Mouse (Mus musculus): ENCODE results near the gene Adamts17. TPM values are rescaled to one million over a fixed set of nuclear protein-coding genes. Genes with fewer than 3 reads are reported as not detected.
A peak's percentile ranks its signal among the peaks of the same experiment; 100 is the strongest.

The Adamts17 gene
- polyA plus RNA-seq, 1 experiment from 2014 or later = 3.3 TPM

- Histone ChIP-seq H3K36me3 (ENCODE audit: control insufficient read depth, insufficient read depth, low read length) (no peaks in the 10 kb centered on the region), H3K9ac (ENCODE audit: low read depth, low read length) (peak overlapping the region; percentile 73), H3K9me3 (ENCODE audit: control insufficient read depth, low read length) (no peaks in the 10 kb centered on the region), H3K4me2 (ENCODE audit: low read length) (peak overlapping the region; percentile 99), H3K27me3 (replicated peaks; ENCODE audit: control insufficient read depth, insufficient read depth, low read length) (0 out of 2 replicates have a peak, but pooled peaks cover 3% of the 10 kb centered on the region), H3K4me3 (ENCODE audit: low read length) (peak overlapping the region; percentile 64), H3K27ac (ENCODE audit: low read depth, low read length) (peak overlapping the region; percentile 48), H3K4me1 (ENCODE audit: control insufficient read depth, insufficient read depth, low read depth, low read length) (peaks cover 15% of the 10 kb centered on the region)
- ATAC-seq = peak; percentile 44
- under 1% methylated on average over 51 of the region's 76 CpGs for WGBS
These were observed 629 bp downstream of the Adamts17 start for GRCm38 (mm10) chr7:66840008-66840719.

- 71% methylated on average over 7 of the region's 7 CpGs for WGBS
- Histone ChIP-seq H3K9ac (ENCODE audit: low read depth, low read length) (no peak overlapping the region), H3K27me3 (replicated peaks; ENCODE audit: control insufficient read depth, insufficient read depth, low read length) (0 out of 2 replicates have a peak, but pooled peaks cover 3% of the 10 kb centered on the region), H3K4me1 (ENCODE audit: control insufficient read depth, insufficient read depth, low read depth, low read length) (peaks cover 15% of the 10 kb centered on the region), H3K4me3 (ENCODE audit: low read length) (peak overlapping the region; percentile 64), H3K27ac (ENCODE audit: low read depth, low read length) (no peak overlapping the region), H3K36me3 (ENCODE audit: control insufficient read depth, insufficient read depth, low read length) (no peaks in the 10 kb centered on the region), H3K4me2 (ENCODE audit: low read length) (peak overlapping the region; percentile 99), H3K9me3 (ENCODE audit: control insufficient read depth, low read length) (no peaks in the 10 kb centered on the region)
- no peak for ATAC-seq
These were observed 1.6 kb downstream of the Adamts17 start for GRCm38 (mm10) chr7:66841165-66841564.

GRCm38 (mm10) chr7:66842021-66842420, 2.5 kb downstream of the Adamts17 start:
- H3K4me1 ChIP-seq (ENCODE audit: control insufficient read depth, insufficient read depth, low read depth, low read length) = peaks cover 15% of the 10 kb centered on the region
- no peak overlapping the region for H3K9ac ChIP-seq (ENCODE audit: low read depth, low read length)
- no peak for ATAC-seq
- WGBS = 57% methylated on average over 10 of the region's 10 CpGs
- H3K27me3 ChIP-seq (replicated peaks; ENCODE audit: control insufficient read depth, insufficient read depth, low read length) = 0 out of 2 replicates have a peak, but pooled peaks cover 3% of the 10 kb centered on the region
- H3K36me3 ChIP-seq (ENCODE audit: control insufficient read depth, insufficient read depth, low read length) = no peaks in the 10 kb centered on the region
- no peak overlapping the region for H3K4me2 ChIP-seq (ENCODE audit: low read length)
- H3K9me3 ChIP-seq (ENCODE audit: control insufficient read depth, low read length) = no peaks in the 10 kb centered on the region
- H3K4me3 ChIP-seq (ENCODE audit: low read length) = no peak overlapping the region
- H3K27ac ChIP-seq (ENCODE audit: low read depth, low read length) = no peak overlapping the region

GRCm38 (mm10) chr7:66843846-66844245, 4.3 kb downstream of the Adamts17 start:
- Histone ChIP-seq H3K27me3 (replicated peaks; ENCODE audit: control insufficient read depth, insufficient read depth, low read length) (no peaks in the 10 kb centered on the region), H3K4me3 (ENCODE audit: low read length) (no peak overlapping the region), H3K4me2 (ENCODE audit: low read length) (no peak overlapping the region), H3K9ac (ENCODE audit: low read depth, low read length) (no peak overlapping the region), H3K4me1 (ENCODE audit: control insufficient read depth, insufficient read depth, low read depth, low read length) (peaks cover 15% of the 10 kb centered on the region), H3K9me3 (ENCODE audit: control insufficient read depth, low read length) (no peaks in the 10 kb centered on the region), H3K36me3 (ENCODE audit: control insufficient read depth, insufficient read depth, low read length) (no peaks in the 10 kb centered on the region), H3K27ac (ENCODE audit: low read depth, low read length) (no peak overlapping the region)
- no peak for ATAC-seq
- WGBS = 81% methylated on average over 2 of the region's 2 CpGs

- Histone ChIP-seq H3K27me3 (replicated peaks; ENCODE audit: control insufficient read depth, insufficient read depth, low read length) (no peaks in the 10 kb centered on the region), H3K9me3 (ENCODE audit: control insufficient read depth, low read length) (no peaks in the 10 kb centered on the region), H3K36me3 (ENCODE audit: control insufficient read depth, insufficient read depth, low read length) (no peaks in the 10 kb centered on the region), H3K9ac (ENCODE audit: low read depth, low read length) (no peak overlapping the region), H3K4me3 (ENCODE audit: low read length) (no peak overlapping the region), H3K4me1 (ENCODE audit: control insufficient read depth, insufficient read depth, low read depth, low read length) (peaks cover 1% of the 10 kb centered on the region; the same call in 1 of the 2 replicates), H3K27ac (ENCODE audit: low read depth, low read length) (no peak overlapping the region), H3K4me2 (ENCODE audit: low read length) (no peak overlapping the region)
- 79% methylated on average over 6 of the region's 6 CpGs for WGBS
- ATAC-seq = no peak
These were observed 7.0 kb downstream of the Adamts17 start for GRCm38 (mm10) chr7:66846582-66846981.

- no peaks in the 10 kb centered on the region for H3K9me3 ChIP-seq (ENCODE audit: control insufficient read depth, low read length)
- no peak for ATAC-seq
- 84% methylated on average over 9 of the region's 9 CpGs for WGBS
These were observed 7.8 kb downstream of the Adamts17 start for GRCm38 (mm10) chr7:66847299-66847698.

GRCm38 (mm10) chr7:66849316-66849715, 9.8 kb downstream of the Adamts17 start:
- ATAC-seq = no peak
- 89% methylated on average over 6 of the region's 6 CpGs for WGBS
- Histone ChIP-seq H3K27ac (ENCODE audit: low read depth, low read length) (no peak overlapping the region), H3K36me3 (ENCODE audit: control insufficient read depth, insufficient read depth, low read length) (no peaks in the 10 kb centered on the region), H3K9me3 (ENCODE audit: control insufficient read depth, low read length) (no peaks in the 10 kb centered on the region), H3K4me3 (ENCODE audit: low read length) (no peak overlapping the region), H3K27me3 (replicated peaks; ENCODE audit: control insufficient read depth, insufficient read depth, low read length) (no peaks in the 10 kb centered on the region), H3K9ac (ENCODE audit: low read depth, low read length) (no peak overlapping the region), H3K4me1 (ENCODE audit: control insufficient read depth, insufficient read depth, low read depth, low read length) (no peaks in the 10 kb centered on the region), H3K4me2 (ENCODE audit: low read length) (no peak overlapping the region)

More at GRCm38 (mm10) chr7:66847299-66847698, 7.8 kb downstream of the Adamts17 start:
- Histone ChIP-seq H3K4me3 (ENCODE audit: low read length) (no peak overlapping the region), H3K4me2 (ENCODE audit: low read length) (no peak overlapping the region), H3K36me3 (ENCODE audit: control insufficient read depth, insufficient read depth, low read length) (no peaks in the 10 kb centered on the region), H3K4me1 (ENCODE audit: control insufficient read depth, insufficient read depth, low read depth, low read length) (no peaks in the 10 kb centered on the region; the same call in 1 of the 2 replicates), H3K27me3 (replicated peaks; ENCODE audit: control insufficient read depth, insufficient read depth, low read length) (no peaks in the 10 kb centered on the region), H3K27ac (ENCODE audit: low read depth, low read length) (no peak overlapping the region), H3K9ac (ENCODE audit: low read depth, low read length) (no peak overlapping the region)

GRCm38 (mm10) chr7:66852164-66852563, 12.6 kb downstream of the Adamts17 start:
- Histone ChIP-seq H3K4me3 (ENCODE audit: low read length) (no peak overlapping the region), H3K27me3 (replicated peaks; ENCODE audit: control insufficient read depth, insufficient read depth, low read length) (no peaks in the 10 kb centered on the region), H3K4me1 (ENCODE audit: control insufficient read depth, insufficient read depth, low read depth, low read length) (no peaks in the 10 kb centered on the region), H3K27ac (ENCODE audit: low read depth, low read length) (no peak overlapping the region), H3K9me3 (ENCODE audit: control insufficient read depth, low read length) (no peaks in the 10 kb centered on the region), H3K36me3 (ENCODE audit: control insufficient read depth, insufficient read depth, low read length) (no peaks in the 10 kb centered on the region), H3K4me2 (ENCODE audit: low read length) (no peak overlapping the region), H3K9ac (ENCODE audit: low read depth, low read length) (no peak overlapping the region)
- no peak for ATAC-seq
- 80% methylated on average over 3 of the region's 3 CpGs for WGBS

GRCm38 (mm10) chr7:66857610-66858009, 18.1 kb downstream of the Adamts17 start:
- no peak for ATAC-seq
- WGBS = 50% methylated on average over 1 of the region's 1 CpGs
- Histone ChIP-seq H3K4me3 (ENCODE audit: low read length) (no peak overlapping the region), H3K27me3 (replicated peaks; ENCODE audit: control insufficient read depth, insufficient read depth, low read length) (no peaks in the 10 kb centered on the region), H3K4me2 (ENCODE audit: low read length) (no peak overlapping the region), H3K36me3 (ENCODE audit: control insufficient read depth, insufficient read depth, low read length) (no peaks in the 10 kb centered on the region), H3K9me3 (ENCODE audit: control insufficient read depth, low read length) (no peaks in the 10 kb centered on the region), H3K27ac (ENCODE audit: low read depth, low read length) (no peak overlapping the region), H3K9ac (ENCODE audit: low read depth, low read length) (no peak overlapping the region), H3K4me1 (ENCODE audit: control insufficient read depth, insufficient read depth, low read depth, low read length) (no peaks in the 10 kb centered on the region)
